Mouse (Mus musculus) E14TG2a.4 (cell line): Measurements from ENCODE around the gene Nmnat2.

ENCODE experiments used
- CTCF ChIP-seq: conservative IDR thresholded peaks from 2 replicates; pipeline ENCODE4 v1.5.1; 2014; ENCODE audit warnings: low read length
- POU5F1 ChIP-seq: IDR thresholded peaks from 2 replicates; pipeline ENCODE4 v1.6.1; 2014; ENCODE audit warnings: low read length, borderline replicate concordance

- TF ChIP-seq CTCF (no peak), POU5F1 (no peak)
Observed at GRCm38 (mm10) chr1:153136647-153137046, 181.9 kb downstream of the Nmnat2 start.
